ENCODE assay signal across 8 mouse cellular contexts in the genomic region with DNA sequence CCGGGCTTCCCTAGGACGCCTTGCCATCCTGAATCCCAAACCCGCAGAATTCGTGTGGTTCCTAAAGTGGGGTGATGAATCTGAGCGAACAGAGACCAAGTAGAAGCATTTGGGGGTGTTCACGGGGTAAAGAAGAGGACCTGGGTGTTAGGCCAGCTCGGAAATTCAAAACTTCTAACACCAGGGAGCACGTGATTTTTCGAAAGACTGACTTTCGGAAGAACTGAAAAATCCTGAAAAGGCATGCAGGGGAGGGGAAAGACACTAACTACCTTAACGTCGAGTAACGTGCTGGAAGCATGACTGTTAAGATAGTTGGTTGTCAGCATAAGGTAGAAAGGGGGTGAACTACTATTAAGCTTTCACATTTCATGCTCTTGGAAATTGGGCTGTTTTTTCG. TPM values are rescaled to one million over a fixed set of nuclear protein-coding genes. Genes with fewer than 3 reads are reported as not detected.
DNase-seq lines count a peak whose midpoint lies in the region; ATAC-seq and TF ChIP-seq lines count a peak whose summit lies in the region.

No protein-coding gene starts in this region.

- TF ChIP-seq CTCF in cerebellum, adult 2 months (IDR thresholded peaks at IDR 0.05; ENCODE audit: borderline replicate concordance, insufficient read depth, low read depth, low read length) = no peak
- TF ChIP-seq CTCF in testis, adult 2 months (IDR thresholded peaks at IDR 0.05; ENCODE audit: control insufficient read depth, insufficient read depth, insufficient replicate concordance, low read depth, low read length) = no peak

- no peak for ATAC-seq in liver, embryonic 11.5 days (replicated peaks; ENCODE audit: low FRiP score)
- no peak for ATAC-seq in stomach, embryonic 16.5 days (ENCODE audit: insufficient read depth, low FRiP score)

- H3K36me3 ChIP-seq in testis, adult 2 months (ENCODE audit: control insufficient read depth, insufficient read depth, low read length) = no peaks in the 10 kb centered on the region
- no peaks in the 10 kb centered on the region for H3K36me3 ChIP-seq in liver, embryonic 11.5 days (ENCODE audit: control insufficient read depth, insufficient read depth, low read length)
- H3K36me3 ChIP-seq in stomach, embryonic 16.5 days (ENCODE audit: control insufficient read depth, insufficient read depth, low read length) = no peaks in the 10 kb centered on the region

- TF ChIP-seq POLR2A in cerebellum, adult 2 months (IDR thresholded peaks at IDR 0.05; ENCODE audit: borderline replicate concordance, insufficient read depth, low read length) = no peak
- TF ChIP-seq POLR2A in testis, adult 2 months (IDR thresholded peaks at IDR 0.05; ENCODE audit: control insufficient read depth, low read depth, low read length) = no peak

- WGBS in cerebellum, adult 2 months = 3% methylated on average over 14 of the region's 14 CpGs
- 1% methylated on average over 14 of the region's 14 CpGs for WGBS in liver, embryonic 11.5 days
- WGBS in stomach, embryonic 16.5 days = 1% methylated on average over 14 of the region's 14 CpGs

- H3K4me1 ChIP-seq in cerebellum, adult 2 months (ENCODE audit: control insufficient read depth, insufficient read depth, low read length) = no peaks in the 10 kb centered on the region
- peaks cover 39% of the 10 kb centered on the region for H3K4me1 ChIP-seq in testis, adult 2 months (ENCODE audit: control insufficient read depth, insufficient read depth, low read length)
- peaks cover 16% of the 10 kb centered on the region for H3K4me1 ChIP-seq in liver, embryonic 11.5 days (replicated peaks; ENCODE audit: control insufficient read depth, insufficient read depth, low read length)
- peaks cover 7% of the 10 kb centered on the region; the same call in 1 of the 2 replicates for H3K4me1 ChIP-seq in stomach, embryonic 16.5 days (ENCODE audit: control insufficient read depth, insufficient read depth, low read length)

- H3K9me3 ChIP-seq in liver, embryonic 11.5 days (ENCODE audit: control insufficient read depth, low read length) = no peaks in the 10 kb centered on the region
- no peaks in the 10 kb centered on the region for H3K9me3 ChIP-seq in stomach, embryonic 16.5 days (replicated peaks; ENCODE audit: control insufficient read depth, low read length)

- DNase-seq in cerebellum, adult 2 months = no peak
- no peak for DNase-seq in cerebellum, adult 8-10 months
- DNase-seq in testis, postnatal 10 days (ENCODE audit: low spot score) = no peak
- DNase-seq in liver, embryonic 11.5 days (ENCODE audit: low spot score) = no peak
- DNase-seq in adrenal gland, postnatal 25 days = no peak
- no peak for DNase-seq in retina, embryonic 14.5 days (ENCODE audit: low spot score)

- H3K4me2 ChIP-seq in liver, embryonic 11.5 days = peak overlapping the region; percentile 99
- H3K4me2 ChIP-seq in stomach, embryonic 16.5 days (ENCODE audit: low read depth, low read length) = peak overlapping the region; percentile 95

- H3K27me3 ChIP-seq in cerebellum, adult 2 months (ENCODE audit: control insufficient read depth, insufficient read depth, low read length) = no peaks in the 10 kb centered on the region
- no peaks in the 10 kb centered on the region for H3K27me3 ChIP-seq in testis, adult 2 months (ENCODE audit: control insufficient read depth, insufficient read depth, low read length)
- peaks cover 35% of the 10 kb centered on the region for H3K27me3 ChIP-seq in liver, embryonic 11.5 days (replicated peaks; ENCODE audit: control insufficient read depth, insufficient read depth, low read length)
- H3K27me3 ChIP-seq in stomach, embryonic 16.5 days (ENCODE audit: control insufficient read depth, insufficient read depth, low read length) = no peaks in the 10 kb centered on the region

- peak overlapping the region; percentile 60 for H3K4me3 ChIP-seq in cerebellum, adult 2 months (replicated peaks; ENCODE audit: insufficient read depth, low read depth, low read length)
- peak overlapping the region; percentile 89 for H3K4me3 ChIP-seq in testis, adult 2 months (ENCODE audit: control insufficient read depth, low read depth, low read length)
- H3K4me3 ChIP-seq in liver, embryonic 11.5 days (ENCODE audit: low read depth, low read length) = peak overlapping the region; percentile 93
- peak overlapping the region; percentile 75 for H3K4me3 ChIP-seq in stomach, embryonic 16.5 days (replicated peaks; ENCODE audit: low read length)

- H3K9ac ChIP-seq in liver, embryonic 11.5 days (ENCODE audit: low read depth, low read length) = peak overlapping the region; percentile 69
- peak overlapping the region; percentile 81 for H3K9ac ChIP-seq in stomach, embryonic 16.5 days (ENCODE audit: low read length)

- H3K27ac ChIP-seq in cerebellum, adult 2 months (ENCODE audit: insufficient read depth, low read length) = peak overlapping the region; percentile 42; the same call in 1 of the 2 replicates
- peak overlapping the region; percentile 88 for H3K27ac ChIP-seq in testis, adult 2 months (ENCODE audit: control insufficient read depth, insufficient read depth, low read depth, low read length)
- H3K27ac ChIP-seq in liver, embryonic 11.5 days (ENCODE audit: low read depth, low read length) = peak overlapping the region; percentile 77
- peak overlapping the region; percentile 96 for H3K27ac ChIP-seq in stomach, embryonic 16.5 days (ENCODE audit: low read length)

RNA-seq across cellular contexts. Expression of a gene that starts 5.1 kb away (rescaled TPM):
- 63.6 and 63.7 TPM in 2 replicates for polyA plus RNA-seq in cerebellum, adult 2 months (2012; rRNA removed)
- 4.5 and 5.6 TPM in 2 replicates for polyA plus RNA-seq in testis, adult 2 months (2012; rRNA removed)
- 14.0 and 15.0 TPM in 2 replicates for polyA plus RNA-seq in liver, embryonic 11.5 days (2014; fragmentation: Nextera tagmentation; extraction: Ambion mirVana)
- 28.5 and 31.1 TPM in 2 replicates for polyA plus RNA-seq in stomach, embryonic 16.5 days (2015; fragmentation: Nextera tagmentation; extraction: Ambion mirVana)
- 33.9 and 53.6 TPM in 2 replicates for total RNA-seq in adrenal gland, postnatal 25 days (2021)

Comparison
In these comparisons a context has a peak if more than half of its experiments do, and no peak if none do; other contexts are left out.
1. H3K27ac ChIP-seq: peak in every context shown above with its lines; median percentile 96 in stomach, embryonic 16.5 days; 88 in testis, adult 2 months; 77 in liver, embryonic 11.5 days; 42 in cerebellum, adult 2 months.